Mouse (Mus musculus): ENCODE data around the gene Spib. TPM values are rescaled to one million over a fixed set of nuclear protein-coding genes. Genes with fewer than 3 reads are reported as not detected.

Gene Spib
- polyA plus RNA-seq, 1 experiment from 2014 or later, result 0.20 TPM

- Histone ChIP-seq H3K9ac (ENCODE audit: low read length) (no peak overlapping the region), H3K4me3 (ENCODE audit: low read depth, low read length) (no peak overlapping the region), H3K27me3 (replicated peaks; ENCODE audit: control insufficient read depth, insufficient read depth, low read length) (no peaks in the 10 kb centered on the region; the same call in 1 of the 2 replicates), H3K27ac (ENCODE audit: low read depth) (no peak overlapping the region), H3K9me3 (ENCODE audit: control insufficient read depth, low read length) (no peaks in the 10 kb centered on the region), H3K4me1 (replicated peaks; ENCODE audit: control insufficient read depth, insufficient read depth, low read length) (no peaks in the 10 kb centered on the region), H3K4me2 (ENCODE audit: low read length) (no peak overlapping the region), H3K36me3 (ENCODE audit: control insufficient read depth, insufficient read depth, low read length) (peaks cover 60% of the 10 kb centered on the region)
- ATAC-seq (replicated peaks; ENCODE audit: low FRiP score, low TSS enrichment, low read depth) (no peak), DNase-seq (ENCODE audit: low spot score) (no peak)
- WGBS, result 80% methylated on average over 12 of the region's 12 CpGs
Measured at GRCm38 (mm10) chr7:44533746-44534045, 1.8 kb upstream of the Spib start.

GRCm38 (mm10) chr7:44532918-44533745 lies 1.3 kb upstream of the Spib start:
- Histone ChIP-seq H3K27ac (ENCODE audit: low read depth) (no peak overlapping the region), H3K36me3 (ENCODE audit: control insufficient read depth, insufficient read depth, low read length) (peaks cover 54% of the 10 kb centered on the region), H3K4me2 (ENCODE audit: low read length) (no peak overlapping the region), H3K27me3 (replicated peaks; ENCODE audit: control insufficient read depth, insufficient read depth, low read length) (no peaks in the 10 kb centered on the region; the same call in 1 of the 2 replicates), H3K9ac (ENCODE audit: low read length) (no peak overlapping the region), H3K9me3 (ENCODE audit: control insufficient read depth, low read length) (no peaks in the 10 kb centered on the region), H3K4me1 (replicated peaks; ENCODE audit: control insufficient read depth, insufficient read depth, low read length) (0 out of 2 replicates have a peak, but pooled peaks cover 1% of the 10 kb centered on the region), H3K4me3 (ENCODE audit: low read depth, low read length) (no peak overlapping the region)
- ATAC-seq (replicated peaks; ENCODE audit: low FRiP score, low TSS enrichment, low read depth), result no peak
- no peak for DNase-seq (ENCODE audit: low spot score)
- WGBS, result 79% methylated on average over 29 of the region's 29 CpGs

GRCm38 (mm10) chr7:44531207-44531606 lies 664 bp downstream of the Spib start:
- H3K4me1 ChIP-seq (replicated peaks; ENCODE audit: control insufficient read depth, insufficient read depth, low read length), result 0 out of 2 replicates have a peak, but pooled peaks cover 3% of the 10 kb centered on the region
- H3K9ac ChIP-seq (ENCODE audit: low read length), result no peak overlapping the region
- H3K9me3 ChIP-seq (ENCODE audit: control insufficient read depth, low read length), result no peaks in the 10 kb centered on the region
- peaks cover 35% of the 10 kb centered on the region for H3K36me3 ChIP-seq (ENCODE audit: control insufficient read depth, insufficient read depth, low read length)
- 49% methylated on average over 5 of the region's 5 CpGs for WGBS
- ATAC-seq (replicated peaks; ENCODE audit: low FRiP score, low TSS enrichment, low read depth) (no peak), DNase-seq (ENCODE audit: low spot score) (no peak)
- peaks cover 4% of the 10 kb centered on the region; the same call in 1 of the 2 replicates for H3K27me3 ChIP-seq (replicated peaks; ENCODE audit: control insufficient read depth, insufficient read depth, low read length)
- H3K27ac ChIP-seq (ENCODE audit: low read depth), result no peak overlapping the region
- no peak overlapping the region for H3K4me2 ChIP-seq (ENCODE audit: low read length)
- H3K4me3 ChIP-seq (ENCODE audit: low read depth, low read length), result no peak overlapping the region

GRCm38 (mm10) chr7:44530507-44530906 lies 1.4 kb downstream of the Spib start:
- ATAC-seq (replicated peaks; ENCODE audit: low FRiP score, low TSS enrichment, low read depth), result no peak
- WGBS, result 77% methylated on average over 3 of the region's 3 CpGs
- no peak for DNase-seq (ENCODE audit: low spot score)

GRCm38 (mm10) chr7:44529518-44529917 lies 2.4 kb downstream of the Spib start:
- no peaks in the 10 kb centered on the region for H3K9me3 ChIP-seq (ENCODE audit: control insufficient read depth, low read length)
- peaks cover 18% of the 10 kb centered on the region for H3K36me3 ChIP-seq (ENCODE audit: control insufficient read depth, insufficient read depth, low read length)
- ATAC-seq (replicated peaks; ENCODE audit: low FRiP score, low TSS enrichment, low read depth) (no peak), DNase-seq (ENCODE audit: low spot score) (no peak)
- H3K4me3 ChIP-seq (ENCODE audit: low read depth, low read length), result no peak overlapping the region
- H3K27ac ChIP-seq (ENCODE audit: low read depth), result no peak overlapping the region
- H3K4me2 ChIP-seq (ENCODE audit: low read length), result no peak overlapping the region
- H3K9ac ChIP-seq (ENCODE audit: low read length), result no peak overlapping the region
- 65% methylated on average over 5 of the region's 5 CpGs for WGBS
- H3K27me3 ChIP-seq (replicated peaks; ENCODE audit: control insufficient read depth, insufficient read depth, low read length), result peaks cover 19% of the 10 kb centered on the region
- H3K4me1 ChIP-seq (replicated peaks; ENCODE audit: control insufficient read depth, insufficient read depth, low read length), result 0 out of 2 replicates have a peak, but pooled peaks cover 3% of the 10 kb centered on the region

More at GRCm38 (mm10) chr7:44530507-44530906, 1.4 kb downstream of the Spib start:
- H3K4me1 ChIP-seq (replicated peaks; ENCODE audit: control insufficient read depth, insufficient read depth, low read length), result 0 out of 2 replicates have a peak, but pooled peaks cover 3% of the 10 kb centered on the region
- H3K9ac ChIP-seq (ENCODE audit: low read length), result no peak overlapping the region
- no peak overlapping the region for H3K4me2 ChIP-seq (ENCODE audit: low read length)
- peaks cover 9% of the 10 kb centered on the region for H3K27me3 ChIP-seq (replicated peaks; ENCODE audit: control insufficient read depth, insufficient read depth, low read length)
- no peak overlapping the region for H3K4me3 ChIP-seq (ENCODE audit: low read depth, low read length)
- H3K9me3 ChIP-seq (ENCODE audit: control insufficient read depth, low read length), result no peaks in the 10 kb centered on the region
- H3K27ac ChIP-seq (ENCODE audit: low read depth), result no peak overlapping the region
- peaks cover 28% of the 10 kb centered on the region for H3K36me3 ChIP-seq (ENCODE audit: control insufficient read depth, insufficient read depth, low read length)

GRCm38 (mm10) chr7:44527483-44528398 lies 4.1 kb downstream of the Spib start:
- H3K9ac ChIP-seq (ENCODE audit: low read length), result 0 out of 2 replicates have a peak overlapping the region, but pooled peaks have one; percentile 20
- H3K27ac ChIP-seq (ENCODE audit: low read depth), result no peak overlapping the region
- H3K27me3 ChIP-seq (replicated peaks; ENCODE audit: control insufficient read depth, insufficient read depth, low read length), result peaks cover 37% of the 10 kb centered on the region
- DNase-seq (ENCODE audit: low spot score) (peak; percentile 85), ATAC-seq (replicated peaks; ENCODE audit: low FRiP score, low TSS enrichment, low read depth) (peak; percentile 30; the same call in 1 of the 2 replicates)
- peak overlapping the region; percentile 34 for H3K4me3 ChIP-seq (ENCODE audit: low read depth, low read length)
- 0 out of 2 replicates have a peak, but pooled peaks cover 3% of the 10 kb centered on the region for H3K4me1 ChIP-seq (replicated peaks; ENCODE audit: control insufficient read depth, insufficient read depth, low read length)
- WGBS, result 7% methylated on average over 40 of the region's 40 CpGs
- H3K9me3 ChIP-seq (ENCODE audit: control insufficient read depth, low read length), result no peaks in the 10 kb centered on the region
- 0 out of 2 replicates have a peak, but pooled peaks cover 1% of the 10 kb centered on the region for H3K36me3 ChIP-seq (ENCODE audit: control insufficient read depth, insufficient read depth, low read length)
- H3K4me2 ChIP-seq (ENCODE audit: low read length), result peak overlapping the region; percentile 64

- Histone ChIP-seq H3K9me3 (ENCODE audit: control insufficient read depth, low read length) (no peaks in the 10 kb centered on the region), H3K9ac (ENCODE audit: low read length) (no peak overlapping the region), H3K27ac (ENCODE audit: low read depth) (no peak overlapping the region), H3K4me3 (ENCODE audit: low read depth, low read length) (no peak overlapping the region), H3K27me3 (replicated peaks; ENCODE audit: control insufficient read depth, insufficient read depth, low read length) (peaks cover 49% of the 10 kb centered on the region), H3K4me2 (ENCODE audit: low read length) (no peak overlapping the region), H3K4me1 (replicated peaks; ENCODE audit: control insufficient read depth, insufficient read depth, low read length) (0 out of 2 replicates have a peak, but pooled peaks cover 3% of the 10 kb centered on the region), H3K36me3 (ENCODE audit: control insufficient read depth, insufficient read depth, low read length) (no peaks in the 10 kb centered on the region)
- WGBS, result 87% methylated on average over 14 of the region's 14 CpGs
- no peak for DNase-seq (ENCODE audit: low spot score)
- no peak for ATAC-seq (replicated peaks; ENCODE audit: low FRiP score, low TSS enrichment, low read depth)
Measured at GRCm38 (mm10) chr7:44526414-44527154, 5.3 kb downstream of the Spib start.

Data from intestine, embryonic 14.5 days (tissue).